Mouse (Mus musculus) intestine, embryonic 16.5 days (tissue): Measurements from ENCODE around the gene Zbtb49. TPM values are rescaled to one million over a fixed set of nuclear protein-coding genes. Genes with fewer than 3 reads are reported as not detected.
A peak's percentile ranks its signal among the peaks of the same experiment; 100 is the strongest.

Experiments
- ATAC-seq: fragments of 200-750 bp; cut with Nextera tagmentation; 2 replicates; pipeline ENCODE4 v1.8.0; 2017; ENCODE audit warnings: moderate TSS enrichment, moderate library complexity
- H3K27ac ChIP-seq: fragments of 300-500 bp; sonication (generic); 2 replicates; pipeline ENCODE4 v1.5.1; 2014; ENCODE audit warnings: mild to moderate bottlenecking, low read length
- H3K27me3 ChIP-seq: fragments of 300-500 bp; sonication (generic); replicated peaks from 2 replicates; pipeline ENCODE4 v1.6.1; 2014; ENCODE audit warnings: low read length, control low read depth, mixed read lengths; ENCODE audit not compliant: control insufficient read depth, insufficient read depth
- H3K36me3 ChIP-seq: fragments of 300-500 bp; sonication (generic); 2 replicates; pipeline ENCODE4 v1.6.1; 2014; ENCODE audit warnings: low read length, control low read depth; ENCODE audit not compliant: control insufficient read depth, insufficient read depth
- H3K4me1 ChIP-seq: fragments of 300-500 bp; sonication (generic); 2 replicates; pipeline ENCODE4 v1.6.1; 2014; ENCODE audit warnings: low read length, control low read depth, mixed read lengths; ENCODE audit not compliant: control insufficient read depth, insufficient read depth
- H3K4me2 ChIP-seq: fragments of 300-500 bp; sonication (generic); 2 replicates; pipeline ENCODE4 v1.6.1; 2014; ENCODE audit warnings: low read depth, low read length, control low read depth
- H3K4me3 ChIP-seq: fragments of 300-500 bp; sonication (generic); 2 replicates; pipeline ENCODE4 v1.5.1; 2014; ENCODE audit warnings: mild to moderate bottlenecking, low read length
- H3K9ac ChIP-seq: fragments of 300-500 bp; sonication (generic); 2 replicates; pipeline ENCODE4 v1.6.1; 2014; ENCODE audit warnings: low read depth, low read length
- H3K9me3 ChIP-seq: fragments of 300-500 bp; sonication (generic); 2 replicates; pipeline ENCODE4 v1.6.1; 2016; ENCODE audit warnings: low read length, control low read depth; ENCODE audit not compliant: control insufficient read depth
- WGBS: fragments of 180-500 bp; shearing (Covaris S2); extraction: QIAGEN DNeasy Blood & Tissue Kit; methylation state at CpG from one replicate; pipeline ENCODE4 v1.1.7; 2014; 5-methylcytosine and 5-hydroxymethylcytosine counted together
- polyA plus RNA-seq: library from polyadenylated mRNA; unstranded; fragments of >200 nt; fragmentation: Nextera tagmentation; extraction: Ambion mirVana; gene quantifications from 2 replicates; pipeline ENCODE4 v1.2.1, GENCODE M21; 2015

The Zbtb49 gene
- 7.8 and 9.9 TPM in 2 replicates for polyA plus RNA-seq

GRCm38 (mm10) chr5:38220328-38220912 lies at the start of gene Zbtb49, which contains the start of gene Lyar:
Gene Zbtb49 (minus strand): TSS chr5:38220457.
Gene Lyar (plus strand): TSS chr5:38220470.
- H3K4me2 ChIP-seq, result peak within 1 kb of the TSS; percentile 64
- peaks cover 14% of the 10 kb centered on the region for H3K4me1 ChIP-seq
- peak within 1 kb of the TSS; percentile 85 for H3K9ac ChIP-seq
- H3K27me3 ChIP-seq, result no peaks in the 10 kb centered on the region
- H3K4me3 ChIP-seq, result peak within 1 kb of the TSS; percentile 82
- 0 out of 2 replicates have a peak, but pooled peaks cover 2% of the 10 kb centered on the region for H3K36me3 ChIP-seq
- peak within 1 kb of the TSS; percentile 55; the same call in 1 of the 2 replicates for H3K27ac ChIP-seq
- ATAC-seq, result peak; percentile 96
- 0% methylated on average over 55 of the region's 55 CpGs for WGBS
- no peaks in the 10 kb centered on the region for H3K9me3 ChIP-seq

- ATAC-seq, result peak; percentile 85
Measured at GRCm38 (mm10) chr5:38260107-38260682, 39.9 kb upstream of the Zbtb49 start, which contains the start of gene Tmem128. Gene Tmem128 (plus strand): TSS chr5:38260185.

GRCm38 (mm10) chr5:38259455-38260106 lies 39.3 kb upstream of the Zbtb49 start:
- Histone ChIP-seq H3K4me2 (peak overlapping the region; percentile 83), H3K9me3 (no peaks in the 10 kb centered on the region), H3K27ac (peak overlapping the region; percentile 91), H3K9ac (peak overlapping the region; percentile 84), H3K4me3 (peak overlapping the region; percentile 83), H3K27me3 (no peaks in the 10 kb centered on the region), H3K4me1 (peaks cover 4% of the 10 kb centered on the region; the same call in 1 of the 2 replicates), H3K36me3 (0 out of 2 replicates have a peak, but pooled peaks cover 6% of the 10 kb centered on the region)
- ATAC-seq, result peak; percentile 52; the same call in 1 of the 2 replicates
- WGBS, result 40% methylated on average over 9 of the region's 9 CpGs

More at GRCm38 (mm10) chr5:38260107-38260682, 39.9 kb upstream of the Zbtb49 start, which contains the start of gene Tmem128:
- H3K4me1 ChIP-seq, result peaks cover 4% of the 10 kb centered on the region; the same call in 1 of the 2 replicates
- H3K27me3 ChIP-seq, result no peaks in the 10 kb centered on the region
- H3K9me3 ChIP-seq, result no peaks in the 10 kb centered on the region
- H3K36me3 ChIP-seq, result peaks cover 10% of the 10 kb centered on the region; the same call in 1 of the 2 replicates
- H3K27ac ChIP-seq, result peak within 1 kb of the TSS; percentile 91
- peak within 1 kb of the TSS; percentile 83 for H3K4me2 ChIP-seq
- peak within 1 kb of the TSS; percentile 83 for H3K4me3 ChIP-seq
- H3K9ac ChIP-seq, result peak within 1 kb of the TSS; percentile 84
- under 1% methylated on average over 40 of the region's 40 CpGs for WGBS

GRCm38 (mm10) chr5:38258773-38259146 lies 38.5 kb upstream of the Zbtb49 start:
- H3K36me3 ChIP-seq, result 0 out of 2 replicates have a peak, but pooled peaks cover 4% of the 10 kb centered on the region
- H3K27ac ChIP-seq, result no peak overlapping the region

GRCm38 (mm10) chr5:38258034-38258772 lies 37.9 kb upstream of the Zbtb49 start:
- H3K27me3 ChIP-seq, result no peaks in the 10 kb centered on the region
- no peaks in the 10 kb centered on the region for H3K9me3 ChIP-seq
- no peak overlapping the region for H3K4me3 ChIP-seq
- no peak for ATAC-seq
- H3K9ac ChIP-seq, result no peak overlapping the region
- 82% methylated on average over 8 of the region's 8 CpGs for WGBS
- H3K36me3 ChIP-seq, result 0 out of 2 replicates have a peak, but pooled peaks cover 2% of the 10 kb centered on the region
- peaks cover 4% of the 10 kb centered on the region; the same call in 1 of the 2 replicates for H3K4me1 ChIP-seq
- H3K4me2 ChIP-seq, result no peak overlapping the region
- no peak overlapping the region for H3K27ac ChIP-seq

More at GRCm38 (mm10) chr5:38258773-38259146, 38.5 kb upstream of the Zbtb49 start:
- no peak for ATAC-seq
- 84% methylated on average over 5 of the region's 5 CpGs for WGBS
- Histone ChIP-seq H3K4me1 (peaks cover 4% of the 10 kb centered on the region; the same call in 1 of the 2 replicates), H3K27me3 (no peaks in the 10 kb centered on the region), H3K9ac (no peak overlapping the region), H3K4me3 (no peak overlapping the region), H3K4me2 (no peak overlapping the region), H3K9me3 (no peaks in the 10 kb centered on the region)

- Histone ChIP-seq H3K9ac (no peak overlapping the region), H3K4me1 (peaks cover 4% of the 10 kb centered on the region; the same call in 1 of the 2 replicates), H3K4me3 (no peak overlapping the region), H3K36me3 (no peaks in the 10 kb centered on the region), H3K27me3 (no peaks in the 10 kb centered on the region), H3K9me3 (no peaks in the 10 kb centered on the region), H3K27ac (no peak overlapping the region), H3K4me2 (no peak overlapping the region)
- WGBS, result 77% methylated on average over 1 of the region's 1 CpGs
- no peak for ATAC-seq
Measured at GRCm38 (mm10) chr5:38256551-38256950, 36.3 kb upstream of the Zbtb49 start.

GRCm38 (mm10) chr5:38255644-38256043 lies 35.4 kb upstream of the Zbtb49 start:
- H3K9me3 ChIP-seq, result no peaks in the 10 kb centered on the region
- no peak overlapping the region for H3K4me2 ChIP-seq
- no peak overlapping the region for H3K27ac ChIP-seq
- no peak overlapping the region for H3K4me3 ChIP-seq
- H3K9ac ChIP-seq, result no peak overlapping the region
- no peak for ATAC-seq
- H3K27me3 ChIP-seq, result no peaks in the 10 kb centered on the region
- WGBS, result 65% methylated on average over 3 of the region's 3 CpGs
- H3K4me1 ChIP-seq, result no peaks in the 10 kb centered on the region
- H3K36me3 ChIP-seq, result no peaks in the 10 kb centered on the region

- WGBS, result 43% methylated on average over 4 of the region's 4 CpGs
- Histone ChIP-seq H3K9ac (no peak overlapping the region), H3K4me1 (no peaks in the 10 kb centered on the region), H3K4me2 (no peak overlapping the region), H3K36me3 (no peaks in the 10 kb centered on the region), H3K4me3 (no peak overlapping the region), H3K9me3 (no peaks in the 10 kb centered on the region), H3K27me3 (no peaks in the 10 kb centered on the region), H3K27ac (no peak overlapping the region)
- no peak for ATAC-seq
Measured at GRCm38 (mm10) chr5:38255195-38255594, 34.9 kb upstream of the Zbtb49 start.
